Mouse (Mus musculus) urinary bladder, postnatal 10 days (tissue): Measurements from ENCODE around the gene Col20a1.

Source experiments
- DNase-seq: peaks from one replicate; pipeline ENCODE4 v3.0.0; 2022; ENCODE audit warnings: low spot score

Gene Col20a1

DNA sequence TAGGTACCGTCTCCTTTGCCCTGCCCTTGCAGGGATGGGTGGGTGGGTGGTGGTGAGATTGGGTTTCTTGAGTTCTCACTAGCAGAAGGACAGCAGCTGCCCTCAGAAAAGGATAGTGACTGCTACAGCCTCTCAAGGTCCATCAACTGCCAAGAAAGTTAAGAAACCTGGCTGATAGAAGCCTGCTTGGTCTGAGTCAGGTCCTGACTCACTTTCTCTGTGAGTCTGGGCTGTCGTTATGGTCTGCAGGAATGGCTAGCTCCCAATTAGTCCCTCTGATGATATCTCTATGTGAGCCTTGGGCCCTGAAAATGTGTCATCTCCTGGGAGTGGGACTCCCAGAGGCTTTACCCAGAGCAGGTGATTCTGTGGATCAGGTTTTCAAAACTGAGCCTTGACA lies 8.0 kb downstream of the Col20a1 start:
- no peak for DNase-seq

DNA sequence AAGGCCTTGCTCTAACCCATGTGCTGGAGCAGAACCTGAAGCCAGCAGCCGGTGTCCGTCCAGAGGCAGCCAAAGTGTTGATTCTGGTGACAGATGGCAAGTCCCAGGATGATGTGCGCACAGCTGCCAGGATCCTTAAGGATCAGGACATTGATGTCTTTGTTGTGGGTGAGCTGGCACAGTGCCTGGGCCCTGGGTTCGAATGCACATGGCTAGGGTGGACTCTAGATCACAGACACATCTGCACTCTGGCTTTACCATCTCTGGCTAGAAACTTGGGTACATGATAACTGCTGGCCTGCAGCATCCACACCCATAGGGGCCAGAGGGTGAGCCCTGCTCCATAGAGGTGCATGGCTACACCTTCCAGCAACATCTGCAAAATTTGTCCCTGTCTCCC lies 9.1 kb downstream of the Col20a1 start:
- no peak for DNase-seq

DNA sequence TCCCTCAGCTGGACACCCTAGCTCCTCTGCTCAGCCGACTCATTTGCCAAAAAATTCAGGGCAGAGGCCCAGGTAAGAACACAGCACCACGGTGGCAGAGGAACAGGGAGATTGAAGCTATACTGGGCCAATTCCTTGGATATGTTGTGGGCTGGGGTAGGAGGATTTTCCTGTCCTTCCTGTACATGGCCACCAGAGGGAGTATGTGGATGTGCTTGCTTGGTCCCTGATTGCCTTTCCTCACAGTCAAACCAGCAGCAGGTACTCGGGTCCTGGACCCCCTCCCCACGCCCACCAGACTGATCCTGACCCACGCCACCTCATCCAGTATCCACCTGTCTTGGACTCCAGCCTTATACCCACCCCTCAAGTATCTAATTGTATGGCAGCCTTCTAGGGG lies 10.1 kb downstream of the Col20a1 start:
- no peak for DNase-seq

DNA sequence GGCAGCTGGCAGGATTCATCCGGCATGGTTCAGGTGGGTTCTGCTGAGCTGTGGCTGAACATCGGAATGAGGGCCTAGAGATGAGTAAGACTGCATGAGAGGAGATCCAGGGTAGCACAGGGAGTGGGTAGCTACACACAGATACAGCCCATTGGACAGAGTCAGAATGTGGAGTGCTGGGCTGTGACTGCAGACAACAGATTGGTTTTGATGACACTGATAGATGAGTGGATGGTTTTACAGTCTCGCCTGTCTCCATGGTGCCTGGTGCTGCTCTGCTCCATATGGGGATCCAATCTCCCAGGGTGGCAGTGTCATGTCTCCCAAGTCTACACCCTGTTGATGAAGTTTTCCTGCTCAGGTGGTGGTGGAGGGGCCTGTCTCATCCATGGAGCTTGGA lies 10.6 kb downstream of the Col20a1 start:
- no peak for DNase-seq

DNA sequence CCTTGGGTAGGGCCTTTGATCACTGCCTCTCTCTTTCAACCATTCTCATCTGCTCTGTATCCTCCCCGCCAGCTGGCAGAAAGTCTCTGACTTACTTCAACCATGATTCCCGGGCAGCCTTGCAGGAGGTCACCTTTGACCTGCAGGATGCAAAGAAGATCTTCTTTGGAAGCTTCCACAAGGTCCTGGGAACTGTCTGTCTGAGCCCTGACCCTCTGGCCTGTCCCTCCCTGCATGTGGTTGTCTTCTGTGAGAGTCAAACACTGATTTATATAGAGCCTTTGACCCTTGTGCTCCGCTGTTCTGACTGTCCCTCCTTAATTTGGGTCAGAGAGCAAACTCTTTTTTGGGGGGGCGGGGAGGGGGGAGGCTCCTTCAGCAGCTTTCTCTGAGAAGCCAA lies 20.7 kb downstream of the Col20a1 start:
- no peak for DNase-seq

DNA sequence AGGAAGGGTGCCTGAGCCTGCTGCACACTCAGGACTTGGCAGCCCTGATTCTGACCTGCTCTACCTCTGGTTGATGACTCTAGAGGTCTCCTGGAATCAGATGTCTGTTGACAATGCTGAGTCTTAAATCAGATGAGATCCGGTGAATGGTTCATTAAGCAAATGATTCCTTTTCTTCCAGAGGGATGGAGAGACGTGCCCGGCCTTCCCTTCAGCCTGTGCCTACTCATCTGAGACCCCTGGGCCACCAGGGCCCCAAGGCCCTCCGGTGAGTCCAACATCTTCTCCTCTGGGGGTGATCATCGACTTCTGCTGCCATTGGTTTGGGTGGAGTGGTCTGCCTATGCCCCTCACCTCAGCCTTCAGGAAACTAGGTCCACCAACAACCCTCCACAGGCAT lies 22.0 kb downstream of the Col20a1 start:
- DNase-seq, result no peak

DNA sequence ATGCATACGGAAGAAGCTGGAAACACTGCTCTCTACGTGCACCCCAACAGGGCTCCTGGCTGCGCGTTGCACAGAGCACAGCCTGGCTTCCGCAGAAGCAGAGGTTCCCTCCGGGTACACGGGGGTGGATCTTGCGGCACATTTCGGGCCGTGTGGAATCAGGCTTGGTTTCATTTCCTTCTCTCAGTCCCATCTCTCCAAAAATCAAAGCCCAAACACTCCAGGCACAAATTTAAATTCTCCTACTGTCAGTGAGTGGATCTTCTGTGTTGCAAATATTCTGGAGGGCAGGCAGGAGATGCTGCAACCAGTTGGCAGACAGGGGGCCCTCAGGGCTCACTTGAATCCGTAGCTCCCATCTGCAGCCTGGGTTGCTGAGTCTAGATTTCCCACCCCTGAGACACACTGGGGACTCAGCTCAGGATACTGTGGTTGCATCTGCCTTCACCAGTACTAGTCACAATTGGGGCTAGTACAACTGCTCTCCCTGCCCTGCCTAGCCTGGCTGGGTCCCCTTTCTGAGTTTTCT lies 45.1 kb downstream of the Col20a1 start:
- DNase-seq, result no peak

DNA sequence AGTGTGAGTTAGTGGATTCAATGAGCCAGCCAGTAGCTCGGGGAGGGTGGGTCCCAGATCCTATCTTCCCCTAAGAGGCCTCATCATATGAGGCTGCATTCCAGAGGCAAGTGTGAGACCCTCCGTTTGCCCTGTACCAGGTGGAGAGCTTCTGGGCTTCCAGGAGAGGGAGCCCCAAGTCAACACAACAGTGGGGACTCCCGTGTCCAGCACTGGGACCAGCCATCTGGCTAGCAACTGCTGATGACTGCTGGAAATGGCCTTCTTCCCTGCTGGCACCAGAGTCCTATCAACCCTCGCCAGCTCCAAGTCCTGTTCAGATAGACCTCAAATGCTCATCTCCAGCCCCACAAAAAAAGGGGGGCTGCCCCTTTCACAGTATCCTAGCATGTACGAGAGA lies 46.1 kb downstream of the Col20a1 start:
- no peak for DNase-seq

DNA sequence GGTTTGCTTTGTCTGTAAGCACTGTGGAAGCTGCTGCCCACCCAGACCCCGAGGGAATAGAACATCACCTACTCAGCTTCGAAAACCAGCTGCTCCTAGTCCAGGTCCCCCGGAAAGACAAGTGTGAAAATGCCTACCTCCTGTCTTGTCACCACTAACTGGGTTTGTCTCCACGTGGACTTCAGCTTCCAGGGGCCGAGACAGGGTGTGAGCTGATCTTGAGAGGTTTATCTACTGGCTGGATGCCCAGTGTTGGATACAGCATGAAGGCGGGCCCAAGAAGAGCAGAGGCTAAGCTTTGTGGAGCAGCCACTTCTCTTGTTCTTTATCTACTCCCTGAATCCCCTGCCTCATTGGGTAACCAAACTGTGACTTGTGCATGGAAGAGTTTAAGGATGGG lies 47.0 kb downstream of the Col20a1 start:
- DNase-seq, result no peak

DNA sequence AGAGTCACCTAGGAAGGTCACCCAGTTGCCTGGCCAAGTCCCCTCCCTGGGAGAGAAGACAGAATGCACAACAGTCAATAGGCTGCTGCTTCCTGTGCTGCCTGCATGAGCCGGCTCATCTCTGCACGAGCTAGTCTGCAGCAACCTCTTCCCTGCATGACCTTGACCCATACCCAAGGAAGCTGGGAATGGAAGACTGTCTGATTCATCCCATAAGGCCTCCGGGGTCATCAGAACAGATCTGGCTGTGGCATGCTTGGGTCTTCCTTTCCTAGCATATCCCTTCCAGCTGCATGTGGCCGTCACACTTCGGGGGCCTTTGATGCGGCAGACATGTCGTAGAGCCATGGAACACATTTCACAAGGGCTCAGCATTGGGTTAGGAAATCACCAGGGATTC lies 48.9 kb downstream of the Col20a1 start:
- no peak for DNase-seq

DNA sequence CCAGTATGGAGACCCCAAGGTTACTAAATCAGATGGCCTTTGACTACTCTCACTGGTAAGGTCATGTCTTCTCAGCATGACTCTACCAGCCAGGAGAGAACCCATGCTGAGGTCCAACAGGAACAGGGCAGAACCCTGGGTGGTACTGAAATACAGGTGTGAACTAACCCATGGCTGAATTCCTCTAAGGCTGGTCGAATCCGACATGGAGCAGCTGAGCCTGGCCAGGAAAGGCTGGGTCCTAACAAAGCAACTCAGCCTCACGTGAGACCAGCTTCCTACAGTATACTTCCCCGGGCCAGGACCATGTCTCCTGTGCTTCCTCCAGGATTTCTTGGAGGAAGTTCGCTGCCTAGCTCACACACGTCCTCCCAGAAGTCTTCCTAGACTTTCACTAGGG lies 50.2 kb downstream of the Col20a1 start:
- no peak for DNase-seq

DNA sequence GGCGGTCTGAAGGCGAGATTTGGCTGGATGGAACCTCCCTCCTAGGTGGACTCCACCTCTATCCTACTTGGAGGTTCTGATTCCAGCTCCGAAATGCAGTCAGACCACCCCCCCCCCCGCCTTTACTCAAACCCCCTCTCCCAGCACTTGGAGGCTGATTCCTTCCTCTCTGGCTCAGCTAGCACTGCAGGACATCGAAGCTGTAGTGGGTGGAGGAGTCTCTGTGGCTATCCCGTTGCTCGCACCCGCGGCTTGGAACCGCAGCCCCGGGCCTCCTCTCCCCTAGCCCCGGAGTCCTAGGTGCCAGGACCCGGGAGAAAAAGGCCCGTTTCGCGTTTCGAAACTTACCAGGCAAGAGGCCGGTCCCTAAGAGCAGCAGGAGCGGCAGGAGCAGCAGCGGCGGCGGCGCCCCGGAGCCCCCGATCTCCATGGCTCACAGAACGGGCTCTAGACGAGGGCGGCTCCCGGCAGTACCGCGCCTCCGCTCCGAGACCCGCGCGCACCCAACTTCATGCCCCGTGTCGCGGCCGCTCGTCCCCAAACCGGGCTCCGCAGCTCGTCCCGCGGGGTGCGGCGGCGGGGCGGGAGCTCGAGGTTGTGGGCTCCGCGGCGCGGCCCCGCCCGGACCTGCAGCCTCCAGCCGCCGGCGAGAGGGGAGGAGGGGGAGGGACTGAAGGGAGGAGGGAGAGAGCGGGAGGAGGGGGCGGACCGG lies 52.5 kb downstream of the Col20a1 start:
- no peak for DNase-seq

DNA sequence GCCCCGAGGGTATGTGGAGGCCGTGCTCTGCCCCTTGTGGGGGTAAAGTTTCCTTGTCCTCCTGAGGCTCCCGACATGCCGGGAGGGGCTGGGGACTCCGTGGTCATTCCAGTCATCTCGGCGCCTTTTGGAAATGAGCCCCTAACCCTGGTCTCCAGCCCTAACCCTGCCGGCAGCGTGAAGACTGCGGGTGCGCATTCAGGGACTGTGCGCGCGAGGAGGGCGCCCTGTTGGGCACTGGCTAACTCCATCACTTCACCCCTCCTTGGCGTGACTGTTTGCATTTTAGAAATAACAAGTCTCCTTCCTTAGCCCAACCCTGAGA lies 53.0 kb downstream of the Col20a1 start:
- no peak for DNase-seq

DNA sequence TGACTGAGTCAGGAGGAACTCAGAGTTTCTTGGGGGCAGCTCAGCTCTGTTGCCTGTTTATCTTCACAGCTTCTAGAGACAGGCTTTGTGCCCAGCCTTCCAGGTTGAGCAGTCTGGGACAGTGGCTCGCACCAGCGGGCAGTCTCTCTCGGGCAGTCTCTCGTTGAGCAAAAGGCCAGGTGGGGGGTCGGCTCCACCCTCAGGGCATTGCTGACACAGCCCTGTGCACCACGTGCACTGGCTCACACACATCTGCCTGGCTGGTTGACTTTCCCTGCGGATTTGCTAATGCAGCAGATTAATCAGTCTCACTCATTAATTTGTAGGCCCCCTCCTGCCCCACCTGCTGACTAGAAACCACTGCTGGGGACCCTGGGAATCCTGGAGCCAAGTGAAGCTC lies 55.6 kb downstream of the Col20a1 start:
- no peak for DNase-seq

DNA sequence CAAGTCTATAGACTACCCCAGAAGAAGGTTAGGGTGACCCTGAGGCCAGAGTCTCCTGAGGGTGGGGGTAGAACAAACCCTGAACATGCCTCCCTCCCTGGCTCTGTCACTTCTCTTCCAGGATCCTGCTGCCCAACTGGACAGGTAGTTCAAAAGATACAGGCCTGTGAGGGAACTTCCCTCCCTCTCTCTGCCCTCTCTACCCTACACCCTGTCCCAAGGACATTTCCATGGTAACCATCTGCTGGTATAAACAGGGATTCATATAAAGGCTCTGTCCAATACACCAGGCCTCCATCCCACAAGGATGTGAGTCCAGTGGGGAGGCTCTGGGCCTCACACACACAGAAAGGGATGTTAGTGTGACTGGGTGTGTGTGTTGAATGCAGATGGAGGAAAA lies 56.0 kb downstream of the Col20a1 start:
- DNase-seq, result no peak

DNA sequence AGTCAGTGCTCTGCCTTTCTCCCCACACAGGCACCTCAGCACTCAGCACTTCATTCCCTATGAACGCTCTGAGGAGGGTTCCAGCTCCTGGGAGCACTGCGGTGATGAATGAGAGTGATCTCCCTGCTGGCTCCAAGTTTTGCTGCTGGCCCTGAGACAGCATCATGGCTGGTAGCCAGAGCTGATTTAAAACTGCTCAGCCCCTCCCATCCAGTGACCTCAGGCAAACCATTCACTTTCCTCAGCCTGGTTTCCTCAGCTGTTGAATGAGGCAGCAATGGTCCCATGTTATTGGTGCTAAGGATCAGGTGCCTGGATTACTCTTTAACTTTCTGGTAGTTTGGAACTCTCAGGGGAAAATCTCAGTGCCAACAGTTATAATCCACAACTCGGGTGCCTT lies 57.1 kb downstream of the Col20a1 start, which contains the start of gene Chrna4:
Chrna4 (minus strand) TSS at position 110 of the 400 bp plus-strand sequence.
- no peak for DNase-seq

DNA sequence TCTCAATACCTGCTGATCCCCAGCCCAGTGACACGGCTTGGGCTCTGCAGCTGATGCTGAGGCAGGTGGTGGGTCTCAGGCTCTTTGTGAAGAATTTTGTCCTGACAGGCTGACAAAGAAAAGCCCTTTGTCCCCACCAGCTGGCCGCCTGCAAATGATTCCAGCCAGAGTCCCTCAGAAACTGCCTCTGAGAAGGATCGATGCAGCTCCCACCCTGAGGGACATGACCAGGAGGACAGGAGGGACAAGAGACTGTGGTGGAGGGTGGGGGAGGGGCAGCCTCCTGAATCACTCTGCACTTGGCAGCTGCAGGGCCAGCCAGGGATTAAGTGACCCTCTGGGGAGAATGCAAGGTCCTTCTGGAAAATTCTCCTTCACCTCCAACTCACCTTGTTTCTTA lies 57.7 kb downstream of the Col20a1 start:
- no peak for DNase-seq

DNA sequence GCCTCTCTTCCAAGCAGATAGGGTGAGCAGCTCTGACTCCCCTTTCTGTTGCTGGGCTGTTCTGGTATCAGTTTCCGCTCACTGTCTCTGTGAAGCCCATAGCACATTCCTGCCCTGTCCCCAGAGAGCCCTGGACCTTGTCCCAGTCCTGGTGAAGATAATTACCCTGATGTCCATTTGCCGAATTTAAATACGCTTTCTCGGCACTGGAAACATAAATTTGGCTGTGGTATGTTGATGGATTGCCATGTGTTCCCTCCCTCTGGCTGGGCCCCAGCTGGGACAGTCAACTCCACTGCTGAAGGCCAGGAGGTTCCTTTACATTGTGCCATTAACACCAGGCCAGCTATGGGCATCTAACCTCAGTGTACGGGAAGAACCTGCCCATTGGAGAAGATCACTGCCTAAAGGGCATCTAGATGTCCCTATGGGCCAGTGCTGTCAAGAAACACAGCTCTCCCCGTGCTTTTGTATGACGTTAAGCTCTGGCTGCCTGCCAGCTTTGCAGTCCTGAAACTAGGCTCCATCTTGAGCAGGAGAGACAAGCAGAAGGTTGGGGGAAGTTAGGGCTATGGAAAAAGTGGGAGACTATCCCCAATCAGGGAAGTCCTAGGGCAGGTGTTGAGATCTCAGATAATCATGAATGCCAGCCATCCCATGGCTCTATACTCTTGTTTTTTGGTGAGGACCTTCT lies 62.1 kb downstream of the Col20a1 start:
- no peak for DNase-seq

DNA sequence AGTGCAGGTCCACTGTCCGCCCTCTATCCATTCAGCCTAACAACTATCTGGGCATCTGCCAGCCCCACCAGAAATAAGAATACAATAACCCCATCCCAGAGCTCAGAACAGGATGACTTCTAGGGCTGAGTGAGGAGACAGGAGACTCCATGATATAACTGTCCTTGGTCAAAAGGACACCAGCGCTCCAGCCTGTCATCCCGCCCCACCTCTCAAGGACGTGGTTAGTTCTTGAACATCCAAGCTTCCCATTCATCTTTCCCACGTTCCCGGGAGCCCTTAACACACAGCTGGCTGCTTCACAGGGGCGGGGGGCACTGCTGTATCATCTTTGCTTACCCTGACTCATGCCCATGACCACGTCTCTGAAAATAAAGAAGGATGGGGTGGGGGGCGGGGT lies 62.7 kb downstream of the Col20a1 start:
- DNase-seq, result no peak

DNA sequence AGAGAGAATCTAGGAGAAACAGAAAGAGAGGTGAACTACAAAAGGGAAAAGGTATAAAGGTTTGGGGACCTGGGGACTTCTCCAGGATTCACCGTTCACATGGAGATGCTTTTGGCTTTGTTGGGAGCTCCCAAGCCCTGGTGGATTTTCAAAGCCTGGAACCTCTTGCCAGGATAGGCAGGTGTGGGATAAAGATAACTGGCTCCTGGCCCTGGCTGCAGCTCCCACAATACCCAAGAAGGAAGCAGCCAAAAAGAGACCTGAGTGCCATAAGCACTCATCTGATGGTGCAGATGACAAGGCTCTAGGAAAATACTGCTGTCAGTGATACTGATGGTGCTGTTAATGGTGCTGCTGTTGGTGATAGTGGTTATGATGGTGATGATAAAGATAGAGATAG lies 65.8 kb downstream of the Col20a1 start:
- DNase-seq, result no peak

DNA sequence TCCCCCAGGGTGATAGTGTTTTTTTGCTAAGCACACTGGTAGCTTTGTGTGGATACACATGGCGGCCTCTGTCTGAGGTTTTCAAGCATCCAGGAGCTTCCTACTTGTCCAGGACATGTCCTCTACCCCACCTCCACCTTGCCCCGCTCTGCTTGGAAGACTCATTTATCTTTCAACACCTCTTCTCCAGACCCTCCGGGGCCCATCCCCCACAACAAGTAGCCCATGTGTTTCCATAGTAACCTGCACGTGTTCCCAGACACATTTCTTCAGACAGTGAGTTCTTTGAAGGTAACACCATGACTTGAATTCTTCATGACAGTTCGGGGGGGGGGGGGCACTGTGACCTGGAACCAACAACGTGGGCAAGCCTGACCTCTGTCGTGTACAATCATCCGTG lies 71.0 kb downstream of the Col20a1 start:
- no peak for DNase-seq

DNA sequence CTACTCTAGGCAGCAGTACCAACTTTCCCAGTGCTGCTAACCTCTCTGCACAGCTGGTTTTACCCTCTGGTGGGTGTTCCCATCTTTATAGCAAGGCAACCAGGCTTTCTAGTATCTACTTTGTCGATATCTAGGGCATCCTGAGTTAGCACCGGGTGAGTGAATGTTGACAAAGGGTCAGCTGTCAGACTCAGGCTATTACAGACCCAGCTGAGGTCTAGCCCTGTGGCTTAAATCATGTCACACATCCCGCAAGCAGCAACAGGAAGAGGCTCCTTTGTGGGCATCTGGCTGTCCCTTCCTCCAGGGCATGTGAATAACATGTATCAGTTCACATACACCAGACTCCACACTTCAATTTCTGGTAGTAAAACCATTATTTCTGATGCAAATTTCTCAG lies 71.9 kb downstream of the Col20a1 start:
- no peak for DNase-seq

DNA sequence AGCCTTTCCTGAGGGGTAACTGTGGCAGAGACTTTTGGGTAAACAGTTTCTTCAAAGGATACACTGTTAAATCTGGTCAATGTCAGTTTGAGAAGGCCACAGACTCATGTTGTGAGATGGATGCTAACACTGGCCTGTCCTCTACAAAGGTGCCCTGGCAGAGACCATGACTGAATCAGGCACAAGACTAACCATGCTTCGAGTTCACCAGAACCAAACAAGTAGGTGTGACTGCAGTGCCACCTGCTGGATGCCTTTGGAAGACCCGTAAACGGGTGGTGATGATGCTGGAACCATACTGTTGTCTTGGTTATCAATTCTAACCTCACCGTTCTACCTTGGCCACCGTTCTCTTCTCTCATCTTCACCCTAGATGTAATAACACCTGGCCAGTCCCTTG lies 73.8 kb downstream of the Col20a1 start:
- DNase-seq, result peak; percentile 29

DNA sequence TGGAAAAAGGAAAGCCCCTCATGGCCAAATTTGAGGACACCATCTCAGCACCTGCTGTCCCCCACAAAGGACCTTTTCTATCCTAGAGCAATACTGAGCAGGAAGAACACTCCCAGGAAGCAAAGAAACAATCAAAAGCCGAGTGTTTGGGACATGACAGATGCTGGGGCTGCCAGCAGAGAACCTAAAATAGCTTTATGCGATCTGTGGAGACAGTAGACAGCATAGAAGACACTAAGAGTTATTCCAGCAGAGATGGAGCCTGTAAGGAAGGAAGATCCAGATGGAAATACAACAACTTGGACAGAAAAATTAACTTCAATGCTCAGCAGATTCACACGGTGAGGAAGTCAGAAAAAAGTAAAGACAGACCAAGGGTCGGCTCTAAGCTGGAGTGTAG lies 79.5 kb downstream of the Col20a1 start:
- no peak for DNase-seq
